Mouse (Mus musculus) ES-E14 (cell line): Measurements from ENCODE around the gene Epn3.

Experiments used
- CHD2 ChIP-seq: IDR thresholded peaks from 2 replicates; pipeline ENCODE4 v1.6.1; 2014; ENCODE audit warnings: mild to moderate bottlenecking, low read depth, low read length, inconsistent platforms
- HCFC1 ChIP-seq: IDR thresholded peaks from 2 replicates; pipeline ENCODE4 v1.6.1; 2012; ENCODE audit warnings: low read length, inconsistent platforms, borderline replicate concordance; ENCODE audit not compliant: insufficient read depth
- MAFK ChIP-seq: IDR thresholded peaks from 2 replicates; pipeline ENCODE4 v1.6.1; 2014; ENCODE audit warnings: mild to moderate bottlenecking, low read depth, low read length, inconsistent platforms; ENCODE audit not compliant: insufficient read depth
- ZC3H11A ChIP-seq: IDR thresholded peaks from 2 replicates; pipeline ENCODE4 v1.6.1; 2012; ENCODE audit warnings: low read depth, mild to moderate bottlenecking, inconsistent platforms, low read length, borderline replicate concordance

DNA sequence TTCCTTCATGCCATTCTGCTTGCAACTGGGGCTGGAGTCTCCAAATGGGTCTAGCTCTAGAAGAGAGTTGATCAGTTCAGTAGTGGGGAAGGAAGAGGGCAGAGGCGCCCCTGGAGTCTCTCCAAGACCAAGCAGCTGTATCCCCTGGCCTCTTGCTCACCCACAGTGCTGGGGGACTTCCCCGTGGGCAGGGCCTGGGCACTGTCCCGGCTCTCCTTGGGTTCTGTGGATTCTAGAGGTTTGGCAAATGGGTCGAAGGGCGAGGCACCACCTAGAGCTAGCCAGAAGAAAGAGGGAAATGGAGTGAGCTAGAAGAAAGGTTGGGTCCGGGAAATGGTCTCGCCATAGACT lies 8.1 kb downstream of the Epn3 start:
- no peak for TF ChIP-seq ZC3H11A
- no peak for TF ChIP-seq HCFC1
- no peak for TF ChIP-seq MAFK
- TF ChIP-seq CHD2, result no peak
